Mouse (Mus musculus) stomach, postnatal 0 days (tissue): ENCODE results near the gene Lpin2. TPM values are rescaled to one million over a fixed set of nuclear protein-coding genes. Genes with fewer than 3 reads are reported as not detected.

Source experiments
- ATAC-seq: fragments of 200-750 bp; cut with Nextera tagmentation; 2 replicates; pipeline ENCODE4 v1.8.0; 2017; ENCODE audit not compliant: low FRiP score, low TSS enrichment
- DNase-seq: peaks from one replicate; pipeline ENCODE4 v3.0.0-alpha.2; 2016; ENCODE audit warnings: low spot score
- H3K27ac ChIP-seq: fragments of 300-500 bp; sonication (generic); replicated peaks from 2 replicates; pipeline ENCODE4 v1.5.1; 2014; ENCODE audit warnings: mild to moderate bottlenecking, control low read depth
- H3K27me3 ChIP-seq: fragments of 300-500 bp; sonication (generic); 2 replicates; pipeline ENCODE4 v1.6.1; 2014; ENCODE audit warnings: low read length; ENCODE audit not compliant: control insufficient read depth, insufficient read depth
- H3K36me3 ChIP-seq: fragments of 300-500 bp; sonication (generic); 2 replicates; pipeline ENCODE4 v1.6.1; 2014; ENCODE audit warnings: low read length, mixed read lengths; ENCODE audit not compliant: control insufficient read depth, insufficient read depth
- H3K4me1 ChIP-seq: fragments of 300-500 bp; sonication (generic); replicated peaks from 2 replicates; pipeline ENCODE4 v1.6.1; 2014; ENCODE audit warnings: antibody characterized with exemption; ENCODE audit not compliant: control insufficient read depth, insufficient read depth
- H3K4me2 ChIP-seq: fragments of 300-500 bp; sonication (generic); replicated peaks from 2 replicates; pipeline ENCODE4 v1.6.1; 2014; ENCODE audit warnings: low read depth, mild to moderate bottlenecking, control low read depth, moderate library complexity
- H3K4me3 ChIP-seq: fragments of 300-500 bp; sonication (generic); 2 replicates; pipeline ENCODE4 v1.5.1; 2014; ENCODE audit warnings: low read depth, low read length, control low read depth
- H3K9ac ChIP-seq: fragments of 300-500 bp; sonication (generic); 2 replicates; pipeline ENCODE4 v1.6.1; 2014; ENCODE audit warnings: mild to moderate bottlenecking, low read length, control low read depth, mixed read lengths
- H3K9me3 ChIP-seq: fragments of 300-500 bp; sonication (generic); 2 replicates; pipeline ENCODE4 v1.6.1; 2016; ENCODE audit warnings: low read length; ENCODE audit not compliant: control insufficient read depth
- CTCF ChIP-seq: IDR thresholded peaks from 2 replicates; pipeline ENCODE4 v1.5.1; 2016; ENCODE audit warnings: antibody characterized with exemption, low read depth, mild to moderate bottlenecking, moderate library complexity
- EP300 ChIP-seq: optimal IDR thresholded peaks from 2 replicates; pipeline ENCODE3; 2016; ENCODE audit warnings: antibody characterized with exemption
- WGBS: fragments of 180-500 bp; shearing (Covaris S2); extraction: QIAGEN DNeasy Blood & Tissue Kit; methylation state at CpG from one replicate; pipeline ENCODE4 v1.1.7; 2014; 5-methylcytosine and 5-hydroxymethylcytosine counted together
- polyA plus RNA-seq: library from polyadenylated mRNA; unstranded; fragments of >200 nt; fragmentation: Nextera tagmentation; extraction: Ambion mirVana; gene quantifications from 2 replicates; pipeline ENCODE4 v1.2.1, GENCODE M21; 2015

The Lpin2 gene
- polyA plus RNA-seq, 1 experiment from 2014 or later: 22.6 TPM

GRCm38 (mm10) chr17:71164991-71165390, 17.4 kb upstream of the Lpin2 start:
- H3K27ac ChIP-seq: no peak overlapping the region

GRCm38 (mm10) chr17:71168205-71168815, 14.1 kb upstream of the Lpin2 start:
- Histone ChIP-seq H3K4me3 (no peak overlapping the region), H3K9ac (no peak overlapping the region)
- no peak for TF ChIP-seq EP300
- TF ChIP-seq CTCF: no peak

More at GRCm38 (mm10) chr17:71164991-71165390, 17.4 kb upstream of the Lpin2 start:
- no peaks in the 10 kb centered on the region for H3K4me1 ChIP-seq
- peak; percentile 90 for ATAC-seq
- no peak for DNase-seq
- H3K9ac ChIP-seq: no peak overlapping the region
- no peak for TF ChIP-seq CTCF
- TF ChIP-seq EP300: no peak
- H3K36me3 ChIP-seq: no peaks in the 10 kb centered on the region
- no peaks in the 10 kb centered on the region for H3K9me3 ChIP-seq
- H3K4me3 ChIP-seq: no peak overlapping the region
- 52% methylated on average over 6 of the region's 6 CpGs for WGBS
- H3K27me3 ChIP-seq: no peaks in the 10 kb centered on the region
- no peak overlapping the region for H3K4me2 ChIP-seq

DNA sequence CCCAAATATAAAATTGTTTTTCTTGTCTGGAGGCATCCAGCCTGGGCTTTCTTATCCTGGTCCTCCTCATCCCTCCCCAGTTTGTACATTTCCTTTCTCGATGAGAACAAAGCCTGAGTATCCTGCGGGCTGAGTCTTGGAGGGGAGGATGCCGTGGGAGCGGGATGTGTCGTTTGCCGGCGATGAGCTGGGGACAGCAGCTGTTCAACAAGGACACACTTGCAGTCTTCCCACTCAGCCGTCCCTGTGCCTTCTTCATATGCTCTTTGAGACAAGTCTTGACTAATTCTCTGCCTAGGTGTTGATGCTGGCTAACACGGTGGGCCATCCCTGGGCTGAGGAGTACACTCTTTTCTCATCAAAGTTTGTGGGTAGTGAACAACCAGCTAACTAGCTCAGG, 13.5 kb upstream of the Lpin2 start:
- 65% methylated on average over 9 of the region's 9 CpGs for WGBS
- no peak for TF ChIP-seq EP300
- no peak for TF ChIP-seq CTCF
- Histone ChIP-seq H3K27me3 (no peaks in the 10 kb centered on the region), H3K36me3 (no peaks in the 10 kb centered on the region), H3K4me3 (no peak overlapping the region), H3K4me1 (no peaks in the 10 kb centered on the region), H3K27ac (no peak overlapping the region), H3K9ac (no peak overlapping the region), H3K9me3 (no peaks in the 10 kb centered on the region), H3K4me2 (no peak overlapping the region)
- ATAC-seq: no peak
- DNase-seq: no peak

More at GRCm38 (mm10) chr17:71168205-71168815, 14.1 kb upstream of the Lpin2 start:
- Histone ChIP-seq H3K4me2 (no peak overlapping the region), H3K4me1 (no peaks in the 10 kb centered on the region), H3K27me3 (no peaks in the 10 kb centered on the region), H3K27ac (no peak overlapping the region), H3K36me3 (no peaks in the 10 kb centered on the region), H3K9me3 (no peaks in the 10 kb centered on the region)
- ATAC-seq (no peak), DNase-seq (no peak)
- 57% methylated on average over 5 of the region's 5 CpGs for WGBS

GRCm38 (mm10) chr17:71169639-71170038, 12.7 kb upstream of the Lpin2 start:
- ATAC-seq: no peak
- TF ChIP-seq EP300: no peak
- TF ChIP-seq CTCF: no peak

DNA sequence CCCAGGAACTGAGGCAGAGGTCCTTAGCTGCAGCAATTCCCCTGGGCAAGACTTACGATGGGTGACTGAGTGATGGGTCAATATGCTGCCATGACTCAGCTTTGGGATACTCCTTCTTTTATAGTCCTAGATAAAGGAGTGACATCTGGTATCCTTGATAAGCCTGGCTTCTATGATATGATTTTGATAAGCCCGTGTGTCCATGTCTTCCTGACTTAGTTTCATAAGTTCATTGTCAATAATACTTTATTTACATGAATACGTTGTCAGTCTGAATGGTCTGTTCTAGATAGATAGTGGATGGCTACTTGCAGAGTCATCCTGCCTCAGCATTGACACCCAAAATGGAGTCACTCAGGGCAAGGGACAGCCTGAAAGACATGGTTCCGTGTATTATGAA, 11.2 kb upstream of the Lpin2 start:
- WGBS: 74% methylated on average over 4 of the region's 4 CpGs
- TF ChIP-seq CTCF: no peak
- TF ChIP-seq EP300: no peak
- no peak for DNase-seq
- Histone ChIP-seq H3K27ac (no peak overlapping the region), H3K36me3 (no peaks in the 10 kb centered on the region), H3K4me1 (no peaks in the 10 kb centered on the region), H3K27me3 (no peaks in the 10 kb centered on the region), H3K9ac (no peak overlapping the region), H3K9me3 (no peaks in the 10 kb centered on the region), H3K4me3 (no peak overlapping the region), H3K4me2 (no peak overlapping the region)
- peak; percentile 61; the same call in 1 of the 2 replicates for ATAC-seq

More at GRCm38 (mm10) chr17:71169639-71170038, 12.7 kb upstream of the Lpin2 start:
- Histone ChIP-seq H3K4me2 (no peak overlapping the region), H3K27ac (no peak overlapping the region), H3K9me3 (no peaks in the 10 kb centered on the region), H3K4me3 (no peak overlapping the region), H3K4me1 (no peaks in the 10 kb centered on the region), H3K36me3 (no peaks in the 10 kb centered on the region), H3K27me3 (no peaks in the 10 kb centered on the region), H3K9ac (no peak overlapping the region)
- WGBS: 62% methylated on average over 1 of the region's 1 CpGs
- no peak for DNase-seq

GRCm38 (mm10) chr17:71177336-71177735, 5.0 kb upstream of the Lpin2 start:
- Histone ChIP-seq H3K27me3 (no peaks in the 10 kb centered on the region), H3K27ac (no peak overlapping the region), H3K9me3 (no peaks in the 10 kb centered on the region), H3K36me3 (no peaks in the 10 kb centered on the region), H3K4me3 (no peak overlapping the region), H3K4me1 (no peaks in the 10 kb centered on the region), H3K9ac (no peak overlapping the region), H3K4me2 (no peak overlapping the region)
- ATAC-seq: no peak
- TF ChIP-seq EP300 (no peak), CTCF (no peak)
- WGBS: 63% methylated on average over 4 of the region's 4 CpGs
- no peak for DNase-seq
